Mouse (Mus musculus): ENCODE data around the gene Rps4x. TPM values are rescaled to one million over a fixed set of nuclear protein-coding genes. Genes with fewer than 3 reads are reported as not detected.
"Not testable (repeated sequence)": the region's sequence is repeated elsewhere in the genome, so short reads cannot be mapped to it uniquely, and the experiment has no call there.

The Rps4x gene
- polyA plus RNA-seq (2015; fragmentation: Nextera tagmentation; extraction: Ambion mirVana) = 742 and 771 TPM in 2 replicates

- no peaks in the 10 kb centered on the region for H3K36me3 ChIP-seq
- H3K4me1 ChIP-seq = no peaks in the 10 kb centered on the region
- peak within 1 kb of the TSS; percentile 50 for H3K4me2 ChIP-seq
- peak within 1 kb of the TSS; percentile 52 for H3K4me3 ChIP-seq (replicated peaks)
- 16% methylated on average over 37 of the region's 37 CpGs for WGBS
- H3K9ac ChIP-seq = peak within 1 kb of the TSS; percentile 46
- peak within 1 kb of the TSS; percentile 74 for H3K27ac ChIP-seq
- H3K27me3 ChIP-seq (replicated peaks) = no peaks in the 10 kb centered on the region
- ATAC-seq (ENCODE audit: insufficient read depth, low FRiP score, low read depth) = peak; percentile 87
- H3K9me3 ChIP-seq = no peaks in the 10 kb centered on the region
These were observed at the start of gene Rps4x for GRCm38 (mm10) chrX:102188712-102189497. Gene Rps4x (minus strand): TSS chrX:102189394.

GRCm38 (mm10) chrX:102219126-102219525, 29.9 kb upstream of the Rps4x start:
- no peaks in the 10 kb centered on the region for H3K36me3 ChIP-seq
- no peak overlapping the region for H3K9ac ChIP-seq
- H3K4me2 ChIP-seq = no peak overlapping the region
- no peaks in the 10 kb centered on the region for H3K9me3 ChIP-seq
- no peak overlapping the region for H3K27ac ChIP-seq
- no peaks in the 10 kb centered on the region for H3K4me1 ChIP-seq
- no peak overlapping the region for H3K4me3 ChIP-seq (replicated peaks)
- ATAC-seq (ENCODE audit: insufficient read depth, low FRiP score, low read depth) = no peak
- no peaks in the 10 kb centered on the region for H3K27me3 ChIP-seq (replicated peaks)
- 13% methylated on average over 1 of the region's 1 CpGs for WGBS

GRCm38 (mm10) chrX:102215356-102215755, 26.2 kb upstream of the Rps4x start:
- not testable (repeated sequence) for ATAC-seq (ENCODE audit: insufficient read depth, low FRiP score, low read depth); H3K4me1 ChIP-seq; H3K27ac ChIP-seq; H3K27me3 ChIP-seq (replicated peaks); H3K36me3 ChIP-seq; H3K4me2 ChIP-seq; H3K4me3 ChIP-seq (replicated peaks); H3K9ac ChIP-seq; H3K9me3 ChIP-seq
- 43% methylated on average over 9 of the region's 9 CpGs for WGBS

GRCm38 (mm10) chrX:102190840-102191239, 1.6 kb upstream of the Rps4x start:
- Histone ChIP-seq H3K4me2 (no peak overlapping the region), H3K9ac (no peak overlapping the region), H3K9me3 (no peaks in the 10 kb centered on the region), H3K27ac (no peak overlapping the region), H3K4me3 (replicated peaks) (no peak overlapping the region), H3K36me3 (no peaks in the 10 kb centered on the region), H3K27me3 (replicated peaks) (no peaks in the 10 kb centered on the region), H3K4me1 (no peaks in the 10 kb centered on the region)
- no peak for ATAC-seq (ENCODE audit: insufficient read depth, low FRiP score, low read depth)
- WGBS = 58% methylated on average over 1 of the region's 1 CpGs

GRCm38 (mm10) chrX:102189581-102189980, 387 bp upstream of the Rps4x start:
- peak overlapping the region; percentile 52; the same call in 1 of the 2 replicates for H3K4me3 ChIP-seq (replicated peaks)
- no peak for ATAC-seq (ENCODE audit: insufficient read depth, low FRiP score, low read depth)
- H3K9ac ChIP-seq = no peak overlapping the region
- H3K36me3 ChIP-seq = no peaks in the 10 kb centered on the region
- H3K4me2 ChIP-seq = no peak overlapping the region
- no peaks in the 10 kb centered on the region for H3K4me1 ChIP-seq
- no peak overlapping the region for H3K27ac ChIP-seq
- no peaks in the 10 kb centered on the region for H3K9me3 ChIP-seq
- no peaks in the 10 kb centered on the region for H3K27me3 ChIP-seq (replicated peaks)
- WGBS = 53% methylated on average over 5 of the region's 5 CpGs

GRCm38 (mm10) chrX:102187023-102187699, 2.0 kb downstream of the Rps4x start:
- no peaks in the 10 kb centered on the region for H3K9me3 ChIP-seq
- H3K4me3 ChIP-seq (replicated peaks) = peak overlapping the region; percentile 52
- no peak for ATAC-seq (ENCODE audit: insufficient read depth, low FRiP score, low read depth)
- no peaks in the 10 kb centered on the region for H3K36me3 ChIP-seq
- no peaks in the 10 kb centered on the region for H3K27me3 ChIP-seq (replicated peaks)
- H3K9ac ChIP-seq = no peak overlapping the region
- H3K4me1 ChIP-seq = no peaks in the 10 kb centered on the region
- 40% methylated on average over 11 of the region's 11 CpGs for WGBS
- no peak overlapping the region for H3K27ac ChIP-seq
- H3K4me2 ChIP-seq = peak overlapping the region; percentile 50

- Histone ChIP-seq H3K27me3 (replicated peaks) (no peaks in the 10 kb centered on the region), H3K9ac (no peak overlapping the region), H3K4me3 (replicated peaks) (no peak overlapping the region), H3K9me3 (no peaks in the 10 kb centered on the region), H3K4me1 (no peaks in the 10 kb centered on the region), H3K27ac (no peak overlapping the region), H3K36me3 (no peaks in the 10 kb centered on the region), H3K4me2 (no peak overlapping the region)
- no peak for ATAC-seq (ENCODE audit: insufficient read depth, low FRiP score, low read depth)
These were observed 6.6 kb downstream of the Rps4x start for GRCm38 (mm10) chrX:102182575-102182974.

GRCm38 (mm10) chrX:102175538-102176287, 13.5 kb downstream of the Rps4x start:
- ATAC-seq (ENCODE audit: insufficient read depth, low FRiP score, low read depth) = no peak
- no peaks in the 10 kb centered on the region for H3K27me3 ChIP-seq (replicated peaks)
- H3K9me3 ChIP-seq = no peaks in the 10 kb centered on the region
- no peaks in the 10 kb centered on the region for H3K4me1 ChIP-seq
- 81% methylated on average over 5 of the region's 5 CpGs for WGBS
- no peak overlapping the region for H3K4me2 ChIP-seq
- no peaks in the 10 kb centered on the region for H3K36me3 ChIP-seq
- no peak overlapping the region for H3K4me3 ChIP-seq (replicated peaks)
- H3K9ac ChIP-seq = no peak overlapping the region
- no peak overlapping the region for H3K27ac ChIP-seq

GRCm38 (mm10) chrX:102170900-102171299, 18.3 kb downstream of the Rps4x start:
- H3K9me3 ChIP-seq = no peaks in the 10 kb centered on the region
- WGBS = 44% methylated on average over 3 of the region's 3 CpGs
- H3K9ac ChIP-seq = no peak overlapping the region
- no peak overlapping the region for H3K4me3 ChIP-seq (replicated peaks)
- no peaks in the 10 kb centered on the region for H3K27me3 ChIP-seq (replicated peaks)
- ATAC-seq (ENCODE audit: insufficient read depth, low FRiP score, low read depth) = no peak
- no peak overlapping the region for H3K27ac ChIP-seq
- no peaks in the 10 kb centered on the region for H3K36me3 ChIP-seq
- no peaks in the 10 kb centered on the region for H3K4me1 ChIP-seq
- H3K4me2 ChIP-seq = no peak overlapping the region

- WGBS = 54% methylated on average over 3 of the region's 3 CpGs
- H3K4me3 ChIP-seq (replicated peaks) = no peak overlapping the region
- no peak for ATAC-seq (ENCODE audit: insufficient read depth, low FRiP score, low read depth)
- no peaks in the 10 kb centered on the region for H3K27me3 ChIP-seq (replicated peaks)
- no peaks in the 10 kb centered on the region for H3K4me1 ChIP-seq
- no peaks in the 10 kb centered on the region for H3K9me3 ChIP-seq
- no peaks in the 10 kb centered on the region for H3K36me3 ChIP-seq
- no peak overlapping the region for H3K27ac ChIP-seq
- no peak overlapping the region for H3K9ac ChIP-seq
- H3K4me2 ChIP-seq = no peak overlapping the region
These were observed 19.1 kb downstream of the Rps4x start for GRCm38 (mm10) chrX:102170135-102170534.

GRCm38 (mm10) chrX:102169724-102170123, 19.5 kb downstream of the Rps4x start:
- no peak for ATAC-seq (ENCODE audit: insufficient read depth, low FRiP score, low read depth)
- no peaks in the 10 kb centered on the region for H3K9me3 ChIP-seq
- H3K27ac ChIP-seq = no peak overlapping the region
- 74% methylated on average over 1 of the region's 1 CpGs for WGBS
- H3K27me3 ChIP-seq (replicated peaks) = no peaks in the 10 kb centered on the region
- no peak overlapping the region for H3K4me3 ChIP-seq (replicated peaks)
- H3K4me1 ChIP-seq = no peaks in the 10 kb centered on the region
- H3K4me2 ChIP-seq = no peak overlapping the region
- H3K36me3 ChIP-seq = no peaks in the 10 kb centered on the region
- no peak overlapping the region for H3K9ac ChIP-seq

GRCm38 (mm10) chrX:102166986-102167385, 22.2 kb downstream of the Rps4x start:
- WGBS = 47% methylated on average over 6 of the region's 6 CpGs
- Histone ChIP-seq H3K4me1 (no peaks in the 10 kb centered on the region), H3K27me3 (replicated peaks) (no peaks in the 10 kb centered on the region), H3K4me3 (replicated peaks) (no peak overlapping the region), H3K36me3 (no peaks in the 10 kb centered on the region), H3K9ac (no peak overlapping the region), H3K4me2 (no peak overlapping the region), H3K27ac (no peak overlapping the region), H3K9me3 (no peaks in the 10 kb centered on the region)
- ATAC-seq (ENCODE audit: insufficient read depth, low FRiP score, low read depth) = no peak
